Mouse (Mus musculus): ENCODE measurements around the gene Zdhhc1.

- no peak for TF ChIP-seq CTCF (IDR thresholded peaks at IDR 0.05 in 2 of 3, conservative IDR thresholded peaks at IDR 0.05 in 1 of 3; ENCODE audit: control insufficient read depth in 1 of 3, insufficient read depth in 1 of 3, low read depth in 2 of 3, low read length in 3 of 3, poor library complexity in 1 of 3, severe bottlenecking in 1 of 3)
- no peak for TF ChIP-seq POLR2AphosphoS5 (IDR thresholded peaks at IDR 0.05; ENCODE audit: borderline replicate concordance, low read depth, low read length)
- no peak for TF ChIP-seq POLR2A (IDR thresholded peaks at IDR 0.05; ENCODE audit: control insufficient read depth in 1 of 2, insufficient read depth in 1 of 2, low read depth in 1 of 2, low read length in 2 of 2, poor library complexity in 1 of 2)
- no peak for TF ChIP-seq HCFC1 (IDR thresholded peaks at IDR 0.05; ENCODE audit: low read depth, low read length)
- no peak for TF ChIP-seq SIN3A (IDR thresholded peaks at IDR 0.05; ENCODE audit: low read length)
- no peak for TF ChIP-seq MAFK (IDR thresholded peaks at IDR 0.05; ENCODE audit: borderline replicate concordance, low read depth, low read length)
- no peak for TF ChIP-seq EP300 (IDR thresholded peaks at IDR 0.05; ENCODE audit: low read depth in 1 of 2, low read length in 2 of 2)
These were observed 42.6 kb downstream of the Zdhhc1 start for GRCm38 (mm10) chr8:105454088-105454487.

Data from MEL (cell line).